Mouse (Mus musculus) intestine, postnatal 0 days (tissue): ENCODE measurements at regions not wholly inside any gene's neighbourhood (a gene's known extent, or its start where the extent isn't known, plus 50 kb on each side); places are given as distances from the start of the nearest gene placed in this dataset.

Experiments used
- ATAC-seq: fragments of 200-750 bp; cut with Nextera tagmentation; 2 replicates; pipeline ENCODE4 v1.8.0; 2017; ENCODE audit warnings: mild to moderate bottlenecking, moderate TSS enrichment, moderate library complexity
- H3K27ac ChIP-seq: fragments of 300-500 bp; sonication (generic); 2 replicates; pipeline ENCODE4 v1.5.1; 2014; ENCODE audit warnings: mild to moderate bottlenecking, low read depth, low read length, moderate library complexity
- H3K27me3 ChIP-seq: fragments of 300-500 bp; sonication (generic); replicated peaks from 2 replicates; pipeline ENCODE4 v1.6.1; 2014; ENCODE audit warnings: low read length, mixed read lengths; ENCODE audit not compliant: control insufficient read depth, insufficient read depth
- H3K36me3 ChIP-seq: fragments of 300-500 bp; sonication (generic); 2 replicates; pipeline ENCODE4 v1.6.1; 2014; ENCODE audit warnings: mild to moderate bottlenecking, moderate library complexity; ENCODE audit not compliant: control insufficient read depth, insufficient read depth
- H3K4me1 ChIP-seq: fragments of 300-500 bp; sonication (generic); replicated peaks from 2 replicates; pipeline ENCODE4 v1.6.1; 2014; ENCODE audit warnings: antibody characterized with exemption, low read length, mixed read lengths; ENCODE audit not compliant: control insufficient read depth, insufficient read depth
- H3K4me2 ChIP-seq: fragments of 300-500 bp; sonication (generic); replicated peaks from 2 replicates; pipeline ENCODE4 v1.6.1; 2014; ENCODE audit warnings: low read depth, mild to moderate bottlenecking, moderate library complexity
- H3K4me3 ChIP-seq: fragments of 300-500 bp; sonication (generic); 2 replicates; pipeline ENCODE4 v1.5.1; 2014; ENCODE audit warnings: low read depth, low read length
- H3K9ac ChIP-seq: fragments of 300-500 bp; sonication (generic); 2 replicates; pipeline ENCODE4 v1.6.1; 2014; ENCODE audit warnings: mild to moderate bottlenecking, low read depth, low read length
- H3K9me3 ChIP-seq: fragments of 300-500 bp; sonication (generic); 2 replicates; pipeline ENCODE4 v1.6.1; 2016; ENCODE audit warnings: mixed run types; ENCODE audit not compliant: control insufficient read depth
- CTCF ChIP-seq: sonication (generic); IDR thresholded peaks from 2 replicates; pipeline ENCODE4 v1.5.1; 2016; ENCODE audit warnings: low read depth, mild to moderate bottlenecking, control low read depth, antibody characterized with exemption, moderate library complexity
- WGBS: fragments of 180-500 bp; shearing (Covaris S2); extraction: QIAGEN DNeasy Blood & Tissue Kit; methylation state at CpG from one replicate; pipeline ENCODE4 v1.1.7; 2014; 5-methylcytosine and 5-hydroxymethylcytosine counted together

DNA sequence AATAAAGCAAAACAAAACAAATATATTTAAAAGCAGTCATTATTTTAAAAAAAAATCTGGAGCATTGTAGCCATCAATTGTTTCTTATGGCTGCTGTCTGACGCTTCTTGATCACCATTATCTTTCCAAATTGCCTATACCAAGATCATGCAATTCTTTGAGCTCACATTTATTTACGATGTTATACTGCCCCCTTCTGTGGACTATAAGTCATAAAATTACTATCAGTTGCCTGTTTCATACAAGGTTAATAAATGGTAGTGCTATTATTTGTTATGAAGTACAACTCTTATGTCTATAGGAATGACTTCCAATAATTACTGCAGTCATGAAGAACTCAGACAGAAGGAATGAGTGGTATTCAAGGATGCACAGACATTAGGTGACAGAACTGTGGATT lies 57.3 kb upstream of the Eda2r start:
- no peak for ATAC-seq
- WGBS, result 48% methylated on average over 2 of the region's 2 CpGs
- H3K4me1 ChIP-seq, result no peaks in the 10 kb centered on the region

DNA sequence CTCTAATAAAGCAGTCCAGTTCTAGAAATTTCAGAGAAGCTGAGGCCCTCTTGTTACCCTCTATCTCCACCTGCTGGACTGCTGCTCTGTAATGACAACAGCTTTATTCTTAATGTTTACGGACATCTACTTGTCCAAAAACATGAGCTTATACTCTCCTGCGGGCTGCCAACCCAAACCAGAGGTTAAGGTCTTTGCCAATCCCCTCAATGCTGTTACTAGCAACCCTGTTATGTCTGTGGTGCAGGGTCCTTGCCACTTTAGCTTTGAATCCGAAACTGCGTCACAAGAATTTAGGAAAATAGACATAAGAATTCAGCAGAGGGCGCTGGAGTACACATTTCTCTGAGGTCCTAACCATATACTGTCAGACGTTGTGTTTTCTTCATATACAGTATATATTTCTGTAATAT lies 54.4 kb upstream of the Eda2r start:
- TF ChIP-seq CTCF, result peak; percentile 67
- H3K4me3 ChIP-seq, result peak overlapping the region; percentile 42
- peak overlapping the region; percentile 24 for H3K4me2 ChIP-seq
- H3K36me3 ChIP-seq, result no peaks in the 10 kb centered on the region
- no peaks in the 10 kb centered on the region for H3K4me1 ChIP-seq
- H3K9ac ChIP-seq, result no peak overlapping the region
- 0 out of 2 replicates have a peak, but pooled peaks have one; percentile 41 for ATAC-seq
- WGBS, result 13% methylated on average over 6 of the region's 6 CpGs
- H3K27ac ChIP-seq, result no peak overlapping the region
- no peaks in the 10 kb centered on the region for H3K27me3 ChIP-seq
- H3K9me3 ChIP-seq, result no peaks in the 10 kb centered on the region

More for the DNA sequence above, 57.3 kb upstream of the Eda2r start:
- no peaks in the 10 kb centered on the region for H3K36me3 ChIP-seq
- H3K27me3 ChIP-seq, result no peaks in the 10 kb centered on the region
- peak; percentile 27; the same call in 1 of the 2 replicates for TF ChIP-seq CTCF
- no peak overlapping the region for H3K9ac ChIP-seq
- H3K9me3 ChIP-seq, result no peaks in the 10 kb centered on the region
- H3K4me3 ChIP-seq, result no peak overlapping the region
- H3K27ac ChIP-seq, result no peak overlapping the region
- H3K4me2 ChIP-seq, result no peak overlapping the region
